Mouse (Mus musculus): Measurements from ENCODE around the gene 1700012P22Rik. TPM values are rescaled to one million over a fixed set of nuclear protein-coding genes. Genes with fewer than 3 reads are reported as not detected.

Gene 1700012P22Rik
- total and polyA plus RNA-seq, 3 experiments, result not detected

DNA sequence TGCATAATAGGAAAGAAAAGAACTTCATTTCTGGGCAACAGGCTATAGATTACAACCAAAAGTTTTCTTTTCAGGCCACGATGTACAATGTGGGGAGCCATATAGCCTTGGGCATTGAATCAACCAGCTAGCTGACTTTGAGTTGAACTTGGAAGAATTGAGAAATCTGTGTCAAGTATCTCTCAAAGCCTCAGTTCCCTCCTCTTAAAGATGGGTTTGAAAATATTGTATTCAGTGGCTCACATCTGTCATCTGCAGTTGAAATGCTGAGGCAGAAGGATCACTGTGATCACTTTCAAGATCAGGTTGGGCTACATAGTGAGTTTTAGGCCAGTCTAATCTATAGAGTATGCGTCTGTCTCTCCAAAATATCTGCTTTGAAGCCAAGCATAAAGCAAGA, 14.6 kb upstream of the 1700012P22Rik start, which contains the start of gene Gm9944:
TSS of gene Gm9944 (minus strand) at position 101 of the 400 bp plus-strand sequence.
- TF ChIP-seq TCF12 (IDR thresholded peaks at IDR 0.05; ENCODE audit: low read depth, low read length) (no peak), CTCF (conservative IDR thresholded peaks at IDR 0.05 in 1 of 2, IDR thresholded peaks at IDR 0.05 in 1 of 2; ENCODE audit: low read depth in 2 of 2, low read length in 2 of 2) (no peak), BHLHE40 (IDR thresholded peaks at IDR 0.05; ENCODE audit: low read depth, low read length) (no peak), NELFE (IDR thresholded peaks at IDR 0.05; ENCODE audit: low read depth, low read length) (no peak), POLR2A (IDR thresholded peaks at IDR 0.05; ENCODE audit: low read depth, low read length) (no peak), JUND (conservative IDR thresholded peaks at IDR 0.05; ENCODE audit: low read depth, low read length) (no peak), ZC3H11A (IDR thresholded peaks at IDR 0.05; ENCODE audit: low read depth, low read length) (no peak), PAX5 (IDR thresholded peaks at IDR 0.05; ENCODE audit: low read length) (no peak), E2F4 (IDR thresholded peaks at IDR 0.05; ENCODE audit: insufficient replicate concordance, low read depth, low read length) (no peak), SIN3A (IDR thresholded peaks at IDR 0.05; ENCODE audit: low read length) (no peak), IRF4 (IDR thresholded peaks at IDR 0.05; ENCODE audit: low read depth, low read length) (no peak), MAX (IDR thresholded peaks at IDR 0.05; ENCODE audit: low read length) (no peak), GABPA (IDR thresholded peaks at IDR 0.05; ENCODE audit: insufficient replicate concordance, low read depth, low read length) (no peak), NRF1 (IDR thresholded peaks at IDR 0.05; ENCODE audit: low read depth, low read length) (no peak), HCFC1 (IDR thresholded peaks at IDR 0.05; ENCODE audit: low read depth, low read length) (no peak), POLR2AphosphoS2 (IDR thresholded peaks at IDR 0.05; ENCODE audit: low read depth, low read length) (no peak), KAT2A (IDR thresholded peaks at IDR 0.05; ENCODE audit: insufficient replicate concordance, low read length) (no peak), MEF2A (IDR thresholded peaks at IDR 0.05; ENCODE audit: borderline replicate concordance, low read depth, low read length) (no peak), RAD21 (IDR thresholded peaks at IDR 0.05; ENCODE audit: low read depth, low read length) (no peak), ZMIZ1 (IDR thresholded peaks at IDR 0.05; ENCODE audit: low read depth, low read length) (no peak)
- no peak within 1 kb of the TSS for H3K4me2 ChIP-seq (ENCODE audit: insufficient read depth, low read depth, poor library complexity, severe bottlenecking)
- no peaks in the 10 kb centered on the region for H3K36me3 ChIP-seq (replicated peaks in 1 of 2; ENCODE audit: control insufficient read depth in 1 of 2, insufficient read depth in 1 of 2, low read length in 1 of 2)
- H3K9ac ChIP-seq (ENCODE audit: insufficient read depth, low read depth), result no peak within 1 kb of the TSS
- no peak within 1 kb of the TSS for H3K27ac ChIP-seq (ENCODE audit: insufficient read depth, low read depth)
- H3K4me3 ChIP-seq (replicated peaks in 1 of 3; ENCODE audit: low read depth in 2 of 3, low read length in 2 of 3, poor library complexity in 1 of 3), result no peak within 1 kb of the TSS
- no peak for DNase-seq (ENCODE audit: extremely low read depth)
- no peaks in the 10 kb centered on the region for H3K4me1 ChIP-seq (ENCODE audit: control insufficient read depth in 1 of 2, insufficient read depth in 2 of 2)
- dilution Hi-C loops (cut with MboI; ENCODE audit: extremely low pct_ligation_motif_present, extremely low pct_unique_long_range_greater_than_20kb, low sequenced_read_pairs), result no loop called here
- H3K79me2 ChIP-seq (replicated peaks; ENCODE audit: control insufficient read depth, extremely low read depth, insufficient read depth, poor library complexity, severe bottlenecking), result no peaks in the 10 kb centered on the region
- peaks cover 12% of the 10 kb centered on the region for H3K9me3 ChIP-seq (replicated peaks; ENCODE audit: low read length)
- in situ Hi-C loops (cut with MboI; ENCODE audit: low pct_ligation_motif_present, low pct_unique_long_range_greater_than_20kb, low sequenced_read_pairs), result no loop called here
- peaks cover 5% of the 10 kb centered on the region for H3K27me3 ChIP-seq (replicated peaks)

DNA sequence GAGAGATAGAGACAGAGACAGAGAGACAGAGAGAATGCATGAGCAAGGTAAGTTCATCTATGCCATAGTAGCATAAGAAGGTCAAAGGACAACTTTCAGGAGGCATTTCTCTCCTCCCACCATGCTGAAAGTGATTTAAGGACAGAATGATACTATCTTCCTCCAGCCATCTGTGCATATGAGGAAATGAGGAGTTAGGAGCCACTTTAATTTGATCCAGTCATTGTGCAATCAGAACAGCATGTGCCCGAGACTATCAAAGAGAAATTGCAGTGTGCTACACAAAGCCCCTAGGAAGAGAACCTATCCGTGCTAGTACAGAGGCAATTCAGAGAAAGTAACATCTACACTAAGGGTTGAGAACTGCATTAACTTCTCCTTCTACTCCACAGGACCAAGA, 10.0 kb upstream of the 1700012P22Rik start:
- H3K36me3 ChIP-seq (replicated peaks in 1 of 2; ENCODE audit: control insufficient read depth in 1 of 2, insufficient read depth in 1 of 2, low read length in 1 of 2), result no peaks in the 10 kb centered on the region
- DNase-seq (ENCODE audit: extremely low read depth), result no peak
- no peaks in the 10 kb centered on the region for H3K79me2 ChIP-seq (replicated peaks; ENCODE audit: control insufficient read depth, extremely low read depth, insufficient read depth, poor library complexity, severe bottlenecking)
- no peak for TF ChIP-seq MXI1 (IDR thresholded peaks at IDR 0.05; ENCODE audit: low read depth, low read length)
- TF ChIP-seq SMC3 (IDR thresholded peaks at IDR 0.05; ENCODE audit: low read depth, low read length), result no peak
- TF ChIP-seq ZKSCAN1 (IDR thresholded peaks at IDR 0.05; ENCODE audit: borderline replicate concordance, low read depth, low read length), result no peak
- TF ChIP-seq TBP (conservative IDR thresholded peaks at IDR 0.05; ENCODE audit: low read depth, low read length), result no peak
- TF ChIP-seq MYC (IDR thresholded peaks at IDR 0.05; ENCODE audit: low read depth, low read length), result no peak
- no peak for TF ChIP-seq JUND (conservative IDR thresholded peaks at IDR 0.05; ENCODE audit: low read depth, low read length)
- no peak for TF ChIP-seq CHD2 (IDR thresholded peaks at IDR 0.05; ENCODE audit: low read length)
- no peak for TF ChIP-seq KAT2A (IDR thresholded peaks at IDR 0.05; ENCODE audit: insufficient replicate concordance, low read length)
- no peak for TF ChIP-seq USF1 (IDR thresholded peaks at IDR 0.05; ENCODE audit: low read depth, low read length)
- TF ChIP-seq POLR2A (IDR thresholded peaks at IDR 0.05; ENCODE audit: low read depth, low read length), result no peak
- TF ChIP-seq MAZ (IDR thresholded peaks at IDR 0.05; ENCODE audit: low read depth, low read length), result no peak
- no peak for TF ChIP-seq JUN (IDR thresholded peaks at IDR 0.05; ENCODE audit: insufficient read depth, low read depth, low read length)
- TF ChIP-seq USF2 (conservative IDR thresholded peaks at IDR 0.05; ENCODE audit: low read depth, low read length), result no peak
- no peak for TF ChIP-seq E2F4 (IDR thresholded peaks at IDR 0.05; ENCODE audit: insufficient replicate concordance, low read depth, low read length)
- TF ChIP-seq ZMIZ1 (IDR thresholded peaks at IDR 0.05; ENCODE audit: low read depth, low read length), result no peak
- TF ChIP-seq POLR2AphosphoS2 (IDR thresholded peaks at IDR 0.05; ENCODE audit: low read depth, low read length), result no peak
- TF ChIP-seq MAFK (IDR thresholded peaks at IDR 0.05; ENCODE audit: insufficient replicate concordance, low read length), result no peak
- no peak for TF ChIP-seq CTCF (conservative IDR thresholded peaks at IDR 0.05 in 1 of 2, IDR thresholded peaks at IDR 0.05 in 1 of 2; ENCODE audit: low read depth in 2 of 2, low read length in 2 of 2)
- TF ChIP-seq NELFE (IDR thresholded peaks at IDR 0.05; ENCODE audit: low read depth, low read length), result no peak
- TF ChIP-seq PAX5 (IDR thresholded peaks at IDR 0.05; ENCODE audit: low read length), result no peak
- H3K9me3 ChIP-seq (replicated peaks; ENCODE audit: low read length), result peaks cover 12% of the 10 kb centered on the region
- H3K4me2 ChIP-seq (ENCODE audit: insufficient read depth, low read depth, poor library complexity, severe bottlenecking), result no peak overlapping the region
- H3K27me3 ChIP-seq (replicated peaks), result peaks cover 1% of the 10 kb centered on the region
- no peaks in the 10 kb centered on the region for H3K4me1 ChIP-seq (ENCODE audit: control insufficient read depth in 1 of 2, insufficient read depth in 2 of 2)
- H3K4me3 ChIP-seq (replicated peaks in 1 of 3; ENCODE audit: low read depth in 2 of 3, low read length in 2 of 3, poor library complexity in 1 of 3), result no peak overlapping the region
- dilution Hi-C loops (cut with MboI; ENCODE audit: extremely low pct_ligation_motif_present, extremely low pct_unique_long_range_greater_than_20kb, low sequenced_read_pairs), result no loop called here
- in situ Hi-C loops (cut with MboI; ENCODE audit: low pct_ligation_motif_present, low pct_unique_long_range_greater_than_20kb, low sequenced_read_pairs), result no loop called here
- H3K27ac ChIP-seq (ENCODE audit: insufficient read depth, low read depth), result no peak overlapping the region
- no peak overlapping the region for H3K9ac ChIP-seq (ENCODE audit: insufficient read depth, low read depth)

All from CH12.LX (cell line).